Mouse (Mus musculus) C2C12 (cell line): ENCODE measurements at regions not wholly inside any gene's neighbourhood (a gene's known extent, or its start where the extent isn't known, plus 50 kb on each side); places are given as distances from the start of the nearest gene placed in this dataset.

Experiments
- CTCF ChIP-seq: IDR thresholded peaks from one replicate; pipeline ENCODE4 v1.5.1; 2011; ENCODE audit not compliant: control insufficient read depth, insufficient read depth, insufficient read length
- MAX ChIP-seq: IDR thresholded peaks from one replicate; pipeline ENCODE4 v1.6.1; 2011; ENCODE audit warnings: mild to moderate bottlenecking, control low read depth
- MYOG ChIP-seq: IDR thresholded peaks from one replicate; pipeline ENCODE4 v1.6.1; 2011; ENCODE audit not compliant: control insufficient read depth, insufficient read length; ENCODE audit errors: extremely low read depth
- USF1 ChIP-seq: IDR thresholded peaks from one replicate; pipeline ENCODE4 v1.6.1; 2011; ENCODE audit warnings: low read depth, mild to moderate bottlenecking, control low read depth, moderate library complexity

- TF ChIP-seq CTCF (no peak), MYOG (no peak), USF1 (no peak), MAX (no peak)
These were observed 256.6 kb upstream of the Nfe2l3 start for GRCm38 (mm10) chr6:51175616-51176590.
